Mouse (Mus musculus): ENCODE data around the gene Csnk1d.

The Csnk1d gene

GRCm38 (mm10) chr11:120987608-120988007 is 3.5 kb downstream of the Csnk1d start:
- DNase-seq (ENCODE audit: low spot score in 2 of 2): no peak

DNA sequence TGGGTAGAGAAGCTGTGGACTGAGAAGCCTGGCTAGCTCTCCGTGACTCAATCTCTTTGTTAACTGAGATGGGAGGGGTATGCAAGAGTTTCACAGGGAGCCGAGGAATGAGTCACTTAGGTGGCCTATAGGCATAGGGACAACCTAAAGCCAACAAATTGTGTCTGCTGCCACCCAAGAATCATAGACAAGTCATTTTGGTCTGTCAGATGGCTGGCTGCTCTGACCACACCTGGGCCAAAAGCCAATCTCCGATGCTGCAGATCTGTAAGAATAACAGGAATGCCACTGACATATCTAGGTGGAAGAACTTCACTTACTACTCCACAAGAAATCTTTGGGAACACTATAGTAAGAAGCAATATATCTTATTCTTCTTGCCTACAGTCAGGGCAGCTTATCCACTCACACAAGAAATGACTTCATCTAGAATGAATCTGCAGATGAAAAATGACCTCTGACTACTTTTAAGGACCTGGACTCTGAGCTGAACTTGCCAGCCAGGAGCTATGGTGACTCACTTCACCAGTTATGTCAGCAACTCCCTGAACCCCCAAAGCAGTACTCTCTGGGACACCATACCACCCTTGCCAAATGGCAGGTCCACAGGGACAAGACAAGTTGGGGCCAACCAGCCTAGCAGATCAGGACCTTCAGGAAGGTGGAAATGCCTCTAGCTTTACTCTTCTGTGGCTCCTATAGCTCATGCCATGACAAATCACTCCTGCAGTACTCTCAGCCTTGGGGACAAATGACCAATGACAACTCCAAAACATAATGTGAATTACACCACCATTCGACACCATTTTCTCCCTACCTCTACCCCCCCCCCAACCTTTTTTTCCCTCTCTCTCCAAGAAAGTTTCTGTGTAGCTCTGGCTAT is 6.4 kb downstream of the Csnk1d start:
- no peak for DNase-seq (ENCODE audit: low spot score in 2 of 2)

DNA sequence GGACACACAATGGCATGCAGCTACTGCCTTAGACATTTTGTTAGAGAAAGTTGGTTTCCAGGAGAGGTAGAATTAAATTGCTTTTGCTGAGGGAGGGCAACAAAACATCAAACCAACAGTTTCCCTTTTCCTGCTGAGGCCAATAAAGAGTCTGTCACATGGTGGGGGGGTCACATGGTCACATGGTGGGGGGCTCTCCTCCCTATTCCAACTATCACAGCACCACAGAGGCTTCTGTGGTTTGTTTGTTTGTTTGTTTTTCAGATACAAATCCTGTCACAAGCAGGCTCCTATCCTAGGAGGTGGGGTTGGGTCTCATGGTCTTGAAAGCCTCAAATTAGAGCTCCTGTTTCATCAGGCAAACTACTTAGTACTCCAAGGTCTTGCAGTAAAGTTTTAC is 8.7 kb downstream of the Csnk1d start:
- no peak for DNase-seq (ENCODE audit: low spot score in 2 of 2)

DNA sequence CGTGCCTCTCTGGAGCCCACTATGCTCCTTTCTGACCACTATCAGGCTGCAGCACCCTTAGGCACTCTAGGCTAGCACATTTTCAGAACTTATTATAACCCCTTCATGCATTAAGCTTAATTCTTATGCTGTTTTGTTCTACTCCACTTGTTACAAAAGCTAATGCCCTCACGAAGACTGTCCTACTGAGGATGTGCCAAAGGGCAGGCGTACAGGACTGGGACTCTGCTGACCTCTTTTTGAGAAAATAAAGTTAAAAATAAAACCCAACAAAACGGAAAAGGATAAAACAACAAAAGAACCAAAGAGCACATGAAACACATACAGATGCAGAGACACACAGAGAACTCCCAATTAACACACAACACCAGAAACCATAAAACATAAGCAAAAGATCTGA is 9.5 kb downstream of the Csnk1d start:
- no peak for DNase-seq (ENCODE audit: low spot score in 2 of 2)

DNA sequence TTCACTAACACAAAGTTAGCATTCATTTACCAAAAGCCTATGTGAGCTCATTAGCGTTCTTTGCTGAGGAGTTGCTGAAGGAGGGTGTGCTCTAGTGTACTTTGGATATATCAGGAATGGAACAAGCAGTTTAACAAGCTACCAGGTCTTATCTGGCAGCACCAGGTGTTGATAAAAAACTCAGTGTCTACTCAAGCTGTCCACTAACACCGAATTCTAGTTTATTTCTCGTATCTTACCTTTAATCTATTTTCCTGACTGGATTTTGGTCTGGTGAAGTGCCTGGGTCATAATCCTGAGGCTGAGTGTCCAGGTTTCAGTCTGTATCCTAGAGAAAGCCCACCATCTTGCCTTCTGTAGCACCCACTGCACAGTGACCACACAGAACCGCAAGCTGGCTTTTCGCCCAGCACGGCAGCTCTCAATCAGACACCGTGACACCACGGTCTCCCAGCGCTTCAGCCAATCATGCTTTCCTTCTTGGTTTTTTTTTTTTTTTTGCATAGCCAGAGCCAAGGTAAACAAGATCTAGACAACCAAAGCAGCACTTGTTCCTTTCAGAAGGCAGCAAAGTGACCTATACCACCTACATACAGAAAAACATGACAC is 10.6 kb downstream of the Csnk1d start:
- no peak for DNase-seq (ENCODE audit: low spot score in 2 of 2)

DNA sequence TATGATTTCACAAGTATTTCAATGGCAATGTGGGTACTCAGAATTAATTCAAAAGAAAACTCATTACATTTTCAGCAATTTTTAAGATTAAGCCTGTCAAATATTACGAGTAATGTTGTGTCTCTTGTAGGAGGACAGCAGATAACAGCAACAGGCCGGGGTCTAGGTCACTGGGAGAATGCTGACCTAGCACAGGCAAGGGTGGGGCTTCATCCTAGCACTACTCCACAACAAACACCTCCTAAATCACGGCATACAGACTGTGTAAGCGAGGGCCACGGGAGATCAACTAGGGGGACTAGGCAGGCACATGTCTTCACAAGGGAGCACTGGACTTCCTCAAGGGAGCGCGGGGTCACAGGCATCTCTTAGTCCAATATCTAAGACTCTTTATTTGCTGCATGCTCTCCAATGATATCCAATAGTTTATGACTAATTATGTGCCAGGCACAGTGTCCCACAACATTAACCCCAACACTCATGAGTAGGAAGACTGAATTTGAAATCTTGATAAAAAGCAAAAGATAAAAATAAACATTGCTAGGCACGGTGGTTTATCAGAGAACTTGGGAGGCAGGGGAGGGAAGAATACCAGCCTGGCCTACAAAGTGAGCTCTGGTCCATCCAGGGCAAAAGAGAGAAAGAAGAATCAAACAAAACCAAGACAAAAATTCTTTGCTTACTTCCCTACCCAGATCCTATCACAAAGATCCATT is 11.3 kb downstream of the Csnk1d start:
- DNase-seq (ENCODE audit: low spot score in 2 of 2): no peak

GRCm38 (mm10) chr11:120973318-120973717 is 17.8 kb downstream of the Csnk1d start:
- DNase-seq (ENCODE audit: low spot score in 2 of 2): no peak

DNA sequence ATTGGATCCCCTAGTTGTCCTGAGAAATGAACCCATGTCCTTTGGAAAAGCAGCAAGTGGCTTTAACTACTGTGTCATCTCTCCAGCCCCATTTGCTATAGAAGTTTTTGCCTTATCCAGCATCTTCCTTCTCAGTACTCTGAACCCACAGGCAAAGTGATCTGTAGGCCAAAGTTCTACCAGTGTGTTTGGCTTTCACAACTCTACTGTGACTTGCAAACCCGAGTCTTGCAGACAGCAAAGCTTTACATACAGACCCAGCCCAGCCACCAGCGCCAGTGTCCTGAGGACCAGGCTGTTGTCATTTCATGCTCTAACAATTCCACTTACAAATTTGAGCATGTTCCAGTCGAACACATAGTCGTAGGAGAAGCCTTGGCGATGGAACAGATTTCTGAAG is 19.9 kb downstream of the Csnk1d start:
- no peak for DNase-seq (ENCODE audit: low spot score in 2 of 2)

- no peak for DNase-seq (ENCODE audit: low spot score in 2 of 2)
Measured at GRCm38 (mm10) chr11:120969742-120970141, 21.4 kb downstream of the Csnk1d start.

DNA sequence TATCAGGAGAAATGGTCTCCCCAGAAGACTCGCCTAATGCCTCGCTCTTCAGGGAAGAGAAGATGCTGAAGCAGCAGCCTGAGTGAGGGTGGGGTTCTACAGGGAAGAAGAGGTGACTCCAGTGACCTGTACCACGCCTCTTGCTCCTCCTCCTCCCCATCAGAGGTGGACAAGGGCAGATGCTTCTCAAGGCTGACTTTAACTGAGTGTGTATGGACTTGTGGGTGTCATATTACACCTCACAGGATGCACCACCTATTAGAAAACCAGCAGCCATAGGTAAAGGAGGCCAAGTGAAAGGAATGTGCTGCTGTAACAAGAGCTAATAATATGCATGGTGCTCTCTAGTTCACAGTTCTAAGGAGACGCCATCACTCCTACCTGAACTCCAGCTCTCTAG is 25.5 kb downstream of the Csnk1d start:
- no peak for DNase-seq (ENCODE audit: low spot score in 2 of 2)

GRCm38 (mm10) chr11:120964195-120965157 is 26.7 kb downstream of the Csnk1d start:
- no peak for DNase-seq (ENCODE audit: low spot score in 2 of 2)

DNA sequence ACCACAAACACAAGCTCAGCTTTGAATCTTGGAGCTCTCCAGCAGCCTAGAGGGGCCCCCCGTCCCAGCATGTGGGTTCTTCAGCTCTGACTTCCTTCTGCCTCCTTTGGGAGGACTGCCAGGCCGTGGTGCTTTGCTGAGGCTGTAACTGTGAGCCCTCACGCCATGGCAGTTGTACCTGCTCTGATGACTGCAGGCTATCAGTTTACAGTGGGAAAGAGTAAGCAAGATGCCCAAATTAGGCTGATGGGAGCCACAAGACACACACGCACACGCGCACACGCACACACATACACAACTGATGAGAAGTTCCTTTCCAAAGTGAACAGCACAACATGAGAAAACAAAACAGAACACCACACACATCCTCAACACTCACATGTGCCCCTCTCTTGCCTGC is 28.2 kb downstream of the Csnk1d start:
- no peak for DNase-seq (ENCODE audit: low spot score in 2 of 2)

GRCm38 (mm10) chr11:120962050-120962771 is 28.9 kb downstream of the Csnk1d start:
- no peak for DNase-seq (ENCODE audit: low spot score in 2 of 2)

DNA sequence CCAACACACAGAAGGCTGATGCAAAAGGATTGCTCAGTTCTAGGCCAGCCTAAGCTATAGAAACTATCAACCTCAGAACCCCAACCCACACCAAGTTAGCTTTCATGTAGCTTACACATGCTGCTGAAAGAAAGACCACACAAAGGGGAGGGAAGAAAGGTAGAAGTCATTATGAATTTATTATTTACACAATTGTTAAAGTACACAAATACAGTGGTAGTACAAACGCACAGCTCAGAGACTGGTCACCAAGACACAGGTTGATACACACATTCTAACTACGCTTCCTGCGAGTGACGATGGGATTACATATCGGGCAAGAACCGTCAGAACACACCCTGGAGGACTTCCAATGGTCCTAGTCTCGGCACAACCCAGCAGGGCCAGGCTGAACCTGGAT is 29.5 kb downstream of the Csnk1d start:
- no peak for DNase-seq (ENCODE audit: low spot score in 2 of 2)

DNA sequence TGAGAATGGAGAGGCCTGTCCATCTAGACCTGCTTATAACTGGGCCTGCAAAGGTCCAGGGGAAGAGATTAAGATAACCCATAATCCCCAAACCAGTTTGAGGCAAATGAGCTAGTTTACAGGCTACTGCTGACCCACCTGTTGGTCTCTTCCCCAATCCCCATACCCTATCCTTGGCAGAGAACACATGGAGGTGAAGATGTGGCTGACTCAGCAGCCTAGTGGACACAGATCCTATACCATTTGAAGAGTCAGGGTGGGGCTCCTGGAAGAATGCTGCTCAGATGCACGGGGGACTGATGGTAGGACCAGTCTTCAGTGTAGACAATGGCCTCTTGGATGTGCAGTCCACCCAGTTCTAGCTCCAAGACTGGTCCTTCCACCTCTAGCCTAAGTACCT is 30.9 kb downstream of the Csnk1d start:
- no peak for DNase-seq (ENCODE audit: low spot score in 2 of 2)

GRCm38 (mm10) chr11:120959564-120959963 is 31.6 kb downstream of the Csnk1d start:
- no peak for DNase-seq (ENCODE audit: low spot score in 2 of 2)

DNA sequence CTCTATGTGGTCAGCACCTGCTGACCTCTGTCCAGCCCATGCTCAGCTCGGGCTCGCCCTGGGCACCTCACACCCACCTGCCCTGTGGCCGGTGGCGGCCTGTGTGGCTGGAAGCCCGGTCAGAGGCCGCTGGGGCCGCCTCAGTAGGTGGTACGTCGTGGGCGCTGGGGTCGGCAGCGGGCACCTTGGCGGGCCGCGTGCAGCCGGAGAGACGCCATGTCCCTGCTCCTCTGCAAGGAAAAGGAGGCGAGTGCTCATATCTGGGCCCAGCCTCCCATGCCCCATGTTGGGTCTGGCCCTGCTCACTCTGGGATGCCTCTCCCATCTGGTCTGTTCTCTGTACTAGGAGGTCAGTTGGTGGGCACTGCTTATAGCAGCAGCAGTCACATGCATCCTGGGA is 32.1 kb downstream of the Csnk1d start:
- no peak for DNase-seq (ENCODE audit: low spot score in 2 of 2)

- DNase-seq (ENCODE audit: low spot score in 2 of 2): no peak
Measured at GRCm38 (mm10) chr11:120957731-120958257, 33.3 kb downstream of the Csnk1d start.

GRCm38 (mm10) chr11:120957052-120957451 is 34.1 kb downstream of the Csnk1d start:
- no peak for DNase-seq (ENCODE audit: low spot score in 2 of 2)

- no peak for DNase-seq (ENCODE audit: low spot score in 2 of 2)
Measured at GRCm38 (mm10) chr11:120955701-120956100, 35.4 kb downstream of the Csnk1d start.

- DNase-seq (ENCODE audit: low spot score in 2 of 2): no peak
Measured at GRCm38 (mm10) chr11:120954936-120955335, 36.2 kb downstream of the Csnk1d start.
